Mouse (Mus musculus): ENCODE measurements around the gene Chrng.

DNA sequence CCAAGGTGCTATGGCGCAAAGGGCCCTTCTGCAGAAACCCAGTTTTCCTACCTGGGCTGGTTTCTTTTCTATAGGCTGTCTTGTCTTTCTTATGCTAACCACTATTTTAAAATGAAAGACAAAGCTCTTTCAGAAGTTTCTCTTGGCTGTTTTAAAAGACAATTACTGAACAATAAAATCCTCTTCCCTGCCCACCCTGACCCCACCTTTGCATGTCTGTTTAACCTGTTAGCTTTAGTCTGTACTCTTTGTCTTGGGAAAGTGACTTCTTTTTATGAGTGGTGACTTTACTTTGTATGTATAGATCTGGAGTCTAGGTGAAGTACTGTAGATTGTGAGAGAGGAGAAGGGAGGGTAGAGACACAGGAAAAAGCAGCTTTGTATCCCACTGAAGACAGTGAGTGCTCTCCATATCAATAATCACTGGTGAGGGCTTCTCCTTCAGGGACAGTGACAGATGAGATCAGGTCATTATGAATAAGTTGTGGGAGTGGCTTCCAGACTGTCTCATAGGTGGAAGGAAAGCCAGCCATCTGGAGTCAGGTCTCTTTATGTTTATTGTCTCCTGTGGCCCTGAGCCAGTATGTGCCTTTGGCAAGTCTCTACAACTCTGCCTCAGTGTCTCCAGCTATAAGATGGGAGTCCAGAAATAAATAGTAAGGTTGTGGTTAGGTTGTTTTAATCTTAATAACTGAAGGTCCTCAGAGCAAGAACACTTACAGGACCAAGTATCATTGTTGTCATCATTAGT lies 22.1 kb downstream of the Chrng start:
- TF ChIP-seq CTCF (IDR thresholded peaks at IDR 0.05; ENCODE audit: extremely low read depth, insufficient read depth, low read length) (no peak), POLR2A (IDR thresholded peaks at IDR 0.05; ENCODE audit: extremely low read depth, insufficient read depth, low read length) (no peak)
